Comparison of ENCODE assay signal across 12 mouse cellular contexts in the genomic region with DNA sequence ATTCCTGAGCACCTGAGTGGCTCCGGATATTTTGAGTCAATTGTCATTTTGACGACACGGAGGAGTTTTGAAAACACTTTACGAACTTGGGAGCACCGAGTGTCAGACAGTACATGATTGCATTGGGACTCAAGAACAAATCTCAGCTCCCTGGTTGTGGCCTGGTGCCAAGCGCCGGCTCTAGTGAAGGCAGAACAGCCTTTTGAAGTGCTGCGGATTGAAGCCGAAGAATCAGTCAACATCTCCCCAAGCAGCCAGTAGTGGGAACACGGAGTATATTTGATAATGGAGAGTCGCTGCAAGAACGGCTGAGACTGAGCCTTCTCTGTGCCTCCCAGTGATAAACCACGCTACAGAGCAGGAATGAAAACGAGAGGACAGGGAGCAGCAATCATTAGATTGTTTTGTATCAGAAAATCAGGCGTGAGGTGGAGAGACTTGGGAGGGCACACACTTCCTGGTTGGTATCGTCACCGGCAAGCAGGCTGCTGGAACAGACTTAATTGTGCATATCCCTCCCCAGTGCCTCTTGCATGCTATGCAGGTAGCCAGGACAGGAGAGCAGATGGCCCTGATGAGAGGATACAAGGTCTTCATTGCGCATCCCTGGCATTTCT.
DNase-seq lines count a peak whose midpoint lies in the region; ATAC-seq lines count a peak whose summit lies in the region.
"Had no signal": no experiment of that assay in that cellular context is flagged by ENCODE, and none has a peak within 500 bp of the region (broad histone marks: within the 10 kb centered on the region; RNA-seq: fewer than 3 reads in every experiment).

No protein-coding gene starts in this region.

- no peak overlapping the region for H3K27ac ChIP-seq in stomach, embryonic 16.5 days (ENCODE audit: low read length)
- no peak overlapping the region for H3K27ac ChIP-seq in midbrain, embryonic 16.5 days (ENCODE audit: low read length)
- H3K27ac ChIP-seq: embryonic facial prominence, embryonic 15.5 days; limb, embryonic 12.5 days; midbrain, embryonic 13.5 days had no signal

- H3K9me3 ChIP-seq in stomach, embryonic 16.5 days (replicated peaks; ENCODE audit: control insufficient read depth, low read length), result no peaks in the 10 kb centered on the region
- no peaks in the 10 kb centered on the region for H3K9me3 ChIP-seq in midbrain, embryonic 16.5 days (replicated peaks; ENCODE audit: control insufficient read depth, low read length, poor library complexity, severe bottlenecking)
- H3K9me3 ChIP-seq: embryonic facial prominence, embryonic 15.5 days; limb, embryonic 12.5 days; midbrain, embryonic 13.5 days had no signal

- H3K27me3 ChIP-seq in stomach, embryonic 16.5 days (ENCODE audit: control insufficient read depth, insufficient read depth, low read length), result no peaks in the 10 kb centered on the region
- no peaks in the 10 kb centered on the region for H3K27me3 ChIP-seq in midbrain, embryonic 16.5 days (ENCODE audit: control insufficient read depth, insufficient read depth, low read depth, low read length)
- H3K27me3 ChIP-seq: embryonic facial prominence, embryonic 15.5 days; limb, embryonic 12.5 days; midbrain, embryonic 13.5 days had no signal

- peak; percentile 70 for DNase-seq in heart, adult 11 months
- no peak for DNase-seq in heart, postnatal 25 days (ENCODE audit: low spot score)
- peak; percentile 36 for DNase-seq in ovary, adult 18-20 months (ENCODE audit: low spot score)
- DNase-seq in ovary, postnatal 10 days (ENCODE audit: low spot score), result no peak
- peak; percentile 25 to 41 for DNase-seq in kidney, postnatal 25 days
- DNase-seq in gastrocnemius, adult 8-10 months (ENCODE audit: low spot score in 2 of 2), result no peak

- H3K36me3 ChIP-seq in stomach, embryonic 16.5 days (ENCODE audit: control insufficient read depth, insufficient read depth, low read length), result no peaks in the 10 kb centered on the region
- H3K36me3 ChIP-seq in midbrain, embryonic 16.5 days (ENCODE audit: control insufficient read depth, insufficient read depth, low read length), result no peaks in the 10 kb centered on the region
- H3K36me3 ChIP-seq: embryonic facial prominence, embryonic 15.5 days; limb, embryonic 12.5 days; midbrain, embryonic 13.5 days had no signal

- WGBS in stomach, embryonic 16.5 days, result 65% methylated on average over 18 of the region's 18 CpGs
- 69% methylated on average over 18 of the region's 18 CpGs for WGBS in midbrain, embryonic 16.5 days

- no peak for ATAC-seq in stomach, embryonic 16.5 days (ENCODE audit: insufficient read depth, low FRiP score)
- ATAC-seq in midbrain, embryonic 16.5 days, result no peak
- ATAC-seq: CD4-positive, CD25-positive, alpha-beta regulatory T cell, adult 4 months; midbrain, embryonic 13.5 days had no signal

- 0 out of 2 replicates have a peak overlapping the region, but pooled peaks have one; percentile 9 for H3K9ac ChIP-seq in stomach, embryonic 16.5 days (ENCODE audit: low read length)
- no peak overlapping the region for H3K9ac ChIP-seq in midbrain, embryonic 16.5 days (ENCODE audit: low read depth, low read length)
- H3K9ac ChIP-seq: embryonic facial prominence, embryonic 15.5 days; limb, embryonic 12.5 days; midbrain, embryonic 13.5 days had no signal

- no peaks in the 10 kb centered on the region; the same call in 1 of the 2 replicates for H3K4me1 ChIP-seq in stomach, embryonic 16.5 days (ENCODE audit: control insufficient read depth, insufficient read depth, low read length)
- H3K4me1 ChIP-seq in midbrain, embryonic 16.5 days (ENCODE audit: control insufficient read depth, insufficient read depth, low read length), result 0 out of 2 replicates have a peak, but pooled peaks cover 2% of the 10 kb centered on the region
- H3K4me1 ChIP-seq: embryonic facial prominence, embryonic 15.5 days; limb, embryonic 12.5 days; midbrain, embryonic 13.5 days had no signal

- intact Hi-C loops in heart, postnatal 25 days (cut with DNase I), result no loop called here

- no peak overlapping the region for H3K4me3 ChIP-seq in stomach, embryonic 16.5 days (replicated peaks; ENCODE audit: low read length)
- H3K4me3 ChIP-seq in midbrain, embryonic 16.5 days (ENCODE audit: low read depth, low read length), result no peak overlapping the region
- H3K4me3 ChIP-seq: embryonic facial prominence, embryonic 15.5 days; limb, embryonic 12.5 days; midbrain, embryonic 13.5 days had no signal

- peak overlapping the region; percentile 19; the same call in 1 of the 2 replicates for H3K4me2 ChIP-seq in stomach, embryonic 16.5 days (ENCODE audit: low read depth, low read length)
- no peak overlapping the region for H3K4me2 ChIP-seq in midbrain, embryonic 16.5 days (ENCODE audit: low read length)
- H3K4me2 ChIP-seq: embryonic facial prominence, embryonic 15.5 days; limb, embryonic 12.5 days; midbrain, embryonic 13.5 days had no signal

Comparison
In these comparisons a context has a peak if more than half of its experiments do, and no peak if none do; other contexts are left out.
1. DNase-seq: peak in heart, adult 11 months (single experiment), ovary, adult 18-20 months (single experiment) and kidney, postnatal 25 days (2 of 2); none in heart, postnatal 25 days (single experiment), ovary, postnatal 10 days (single experiment) and gastrocnemius, adult 8-10 months (0 of 2).